Mouse (Mus musculus) CD4-positive naive resting alpha-beta T cell, adult 57 days (primary cell): ENCODE measurements around the gene Ehd3. TPM values are rescaled to one million over a fixed set of nuclear protein-coding genes. Genes with fewer than 3 reads are reported as not detected.

Experiments used
- total RNA-seq: library from RNA; stranded (reverse); gene quantifications from one replicate; pipeline ENCODE4 v1.2.4, GENCODE M21; 2023

Ehd3 gene
- 113 TPM for total RNA-seq

DNA sequence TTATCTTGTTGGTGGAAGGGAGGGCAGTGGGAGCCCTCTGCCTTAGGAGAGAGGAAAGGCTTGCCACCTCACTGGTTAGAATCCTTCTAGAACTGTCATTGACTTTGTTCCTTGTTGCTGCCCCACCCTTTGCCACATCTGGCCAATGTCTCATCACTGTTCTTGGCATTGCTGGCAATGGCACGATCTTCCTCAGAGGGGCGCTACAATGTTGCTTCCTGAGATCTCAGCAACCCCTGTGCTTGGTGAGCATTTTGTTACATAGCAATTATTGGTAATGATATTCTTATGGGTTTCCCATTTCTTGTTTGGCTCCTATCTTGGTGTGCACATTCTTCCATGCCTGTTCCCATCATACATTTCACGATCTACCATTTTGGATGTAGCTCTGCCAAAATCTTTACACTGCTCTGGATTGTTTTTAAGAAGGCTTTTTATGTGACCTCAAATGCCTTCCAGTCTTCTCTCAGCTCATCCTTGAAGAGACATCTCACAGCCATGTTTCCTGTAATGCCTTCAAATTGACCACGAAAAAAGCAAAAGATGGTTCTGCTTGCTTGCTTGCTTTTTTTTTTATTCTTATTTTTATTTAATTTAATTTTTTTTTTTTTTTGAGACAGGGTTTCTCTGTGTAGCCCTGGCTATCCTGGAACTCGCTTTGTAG lies at the start of gene Ehd3:
Gene Ehd3, plus strand, starts transcription at position 614 of the 664 bp plus-strand sequence.

Other genes with a start within 250 kb of the Ehd3 start
- not detected for gene Galnt14, start 93.7 kb upstream of the Ehd3 start, total RNA-seq
- gene Xdh, start 146.1 kb downstream of the Ehd3 start, total RNA-seq = 17.1 TPM
- gene Srd5a2, start 243.8 kb downstream of the Ehd3 start, total RNA-seq = not detected